Mouse (Mus musculus) mesoderm, embryonic 11.5 days (tissue): ENCODE results near the gene Arhgef28.

Experiments
- DNase-seq: peaks from one replicate; pipeline ENCODE4 v3.0.0-alpha.2; 2012; ENCODE audit warnings: low read depth, low spot score

Gene Arhgef28

DNA sequence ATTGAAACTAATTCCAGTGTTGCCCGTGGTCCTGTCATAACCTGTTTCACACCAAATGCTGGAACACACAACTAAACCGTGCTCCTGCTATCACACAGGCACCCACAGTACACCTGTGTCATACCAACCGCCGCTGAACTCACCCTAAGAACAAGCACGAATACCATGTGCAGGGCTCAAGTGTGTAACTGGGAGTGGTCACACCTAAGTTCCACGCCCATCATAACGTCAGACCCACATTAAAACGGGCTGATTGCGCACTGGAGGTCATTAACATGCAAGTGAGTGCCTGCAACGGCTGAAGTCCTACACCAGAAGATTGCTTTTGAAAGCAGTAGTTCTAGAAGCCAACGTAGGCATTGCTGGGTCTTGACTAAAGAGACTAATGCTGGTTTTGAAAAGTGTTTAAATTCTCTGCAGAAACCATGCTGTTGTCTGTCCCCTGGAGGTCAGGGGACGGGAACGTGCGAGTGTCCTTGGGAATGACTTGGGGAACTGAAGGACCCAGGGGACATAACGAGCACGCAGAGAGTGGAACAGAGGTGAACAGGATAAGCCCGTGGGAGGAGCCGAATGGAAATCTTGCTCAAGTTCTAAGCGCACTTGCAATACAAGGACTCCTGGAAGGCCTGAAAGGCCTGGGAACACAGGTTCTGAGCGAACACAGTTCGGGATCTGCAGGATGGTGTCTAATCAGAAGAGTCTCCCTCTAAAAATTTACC is 22.9 kb downstream of the Arhgef28 start:
- DNase-seq, result no peak

DNA sequence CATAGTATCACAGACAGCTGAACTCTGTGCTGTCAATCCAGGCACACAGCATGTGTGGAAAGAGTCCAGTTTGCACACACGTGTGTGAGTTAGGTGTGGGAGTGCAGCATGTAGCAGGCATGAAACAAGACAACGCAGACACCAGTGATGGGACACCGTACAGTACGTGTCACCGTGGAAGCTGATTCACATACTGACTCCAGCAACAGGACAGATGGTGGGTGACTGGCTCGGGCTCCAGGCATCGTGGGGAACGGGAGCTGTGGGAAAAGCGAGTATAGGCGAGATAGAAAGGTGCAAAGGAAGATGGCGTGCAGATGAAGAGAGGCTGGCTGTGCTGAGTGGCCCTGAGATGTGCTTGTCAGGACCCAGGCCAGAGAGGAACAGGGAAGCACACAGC is 23.9 kb downstream of the Arhgef28 start:
- DNase-seq, result no peak

DNA sequence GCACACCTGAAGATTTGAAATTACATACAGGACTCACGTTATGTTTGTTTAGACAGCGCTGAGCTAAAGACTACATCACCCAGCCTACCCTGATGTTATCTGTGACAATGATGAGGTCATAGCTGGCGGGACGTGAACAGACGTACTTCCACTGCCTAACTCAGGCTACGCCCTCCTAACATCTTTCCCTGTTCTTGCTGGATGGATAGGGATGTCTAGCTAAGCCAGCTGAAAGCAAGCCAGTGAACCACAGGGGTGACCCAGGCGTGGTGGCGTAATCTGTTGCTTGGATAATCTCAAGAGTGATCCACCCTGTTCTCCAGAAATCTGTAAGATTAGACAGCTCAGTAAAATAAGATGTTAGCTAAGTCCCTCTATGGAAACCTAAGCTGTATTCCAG is 25.6 kb downstream of the Arhgef28 start:
- no peak for DNase-seq

DNA sequence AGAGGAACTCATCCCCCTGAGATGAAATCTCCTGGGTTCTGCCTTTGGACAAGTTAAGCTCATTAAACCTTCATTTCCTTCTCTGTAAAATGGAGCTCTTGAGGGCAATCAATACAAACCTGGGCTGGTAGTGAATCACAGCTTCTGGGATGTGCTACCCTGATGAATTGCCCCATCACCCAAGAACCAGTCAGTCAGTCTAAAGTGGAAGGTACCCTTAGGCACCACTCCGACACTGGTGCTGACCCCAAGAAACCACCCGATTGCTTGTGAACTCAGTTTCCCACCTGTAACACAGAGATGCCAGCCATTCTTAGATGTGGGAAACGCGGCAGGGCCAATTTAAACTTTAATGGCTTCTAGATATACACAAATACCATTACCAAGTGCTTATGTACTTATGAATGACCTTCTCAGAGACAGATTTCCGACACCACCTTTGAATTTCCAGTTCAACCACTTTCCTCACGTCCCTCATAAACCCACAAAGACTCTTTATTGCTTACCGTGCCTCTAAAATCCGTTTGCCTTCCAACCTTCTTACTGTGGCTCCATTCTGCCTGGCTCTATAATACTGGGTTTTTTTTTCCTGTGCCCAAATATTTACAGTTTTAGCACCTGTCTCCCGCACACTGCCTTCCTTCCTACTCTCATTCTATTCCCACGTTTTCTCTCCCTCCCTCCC is 30.8 kb downstream of the Arhgef28 start:
- no peak for DNase-seq

DNA sequence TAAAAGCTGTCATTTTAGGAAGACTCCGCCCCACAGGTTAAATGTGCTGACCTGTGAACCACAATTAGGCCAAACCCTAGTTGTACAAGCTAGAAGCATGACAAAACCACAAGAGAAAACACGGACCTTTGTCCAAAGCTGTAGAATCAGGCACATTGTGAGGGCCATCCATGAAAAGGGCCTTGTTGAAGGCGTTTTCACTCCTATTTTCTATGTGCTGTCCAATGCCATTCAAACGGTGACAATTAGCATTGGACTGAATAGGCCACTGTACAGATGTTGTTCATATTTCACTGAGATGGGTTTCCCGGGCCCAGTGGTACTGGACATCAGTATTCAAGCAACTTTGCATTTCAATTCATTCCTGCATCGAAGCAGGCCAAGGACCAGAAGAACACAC is 33.2 kb downstream of the Arhgef28 start:
- no peak for DNase-seq

DNA sequence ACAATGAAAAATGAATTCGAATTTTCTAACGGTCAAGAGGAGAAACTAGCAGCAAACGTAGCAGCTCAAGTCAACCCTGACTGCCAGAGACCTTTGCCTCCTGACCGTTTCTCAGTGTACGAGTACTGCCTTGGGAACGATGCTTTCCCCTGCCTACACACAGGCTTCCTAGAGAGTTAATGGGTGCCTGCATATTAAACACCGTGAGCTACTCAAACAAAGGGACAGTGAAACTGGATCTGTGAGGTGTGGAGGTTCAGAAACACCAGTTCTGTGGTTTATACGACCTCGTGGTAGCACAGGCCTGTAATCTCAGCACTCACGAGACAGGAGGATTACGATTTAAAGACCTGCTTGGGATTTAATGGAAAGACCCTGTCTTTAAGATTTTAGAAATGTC is 33.9 kb downstream of the Arhgef28 start:
- no peak for DNase-seq

DNA sequence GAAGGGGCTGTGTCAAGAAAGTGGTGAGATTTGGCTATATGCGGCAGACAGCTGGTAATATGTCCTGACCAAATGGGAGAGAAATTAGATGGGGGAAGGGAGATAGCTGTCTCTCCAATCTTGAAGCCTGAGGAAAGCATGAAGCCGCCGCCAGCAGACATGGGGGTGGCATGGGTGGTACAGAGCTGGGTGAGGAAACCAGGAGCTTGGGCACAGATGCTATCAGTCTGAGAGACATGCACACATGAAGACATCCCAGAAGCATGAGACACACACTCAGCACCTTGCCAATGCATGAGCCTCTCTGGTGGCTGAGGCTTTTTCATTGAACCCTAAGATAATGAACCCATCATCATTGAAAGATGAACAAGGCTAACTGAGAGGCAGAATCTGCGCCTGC is 34.5 kb downstream of the Arhgef28 start:
- DNase-seq, result no peak

DNA sequence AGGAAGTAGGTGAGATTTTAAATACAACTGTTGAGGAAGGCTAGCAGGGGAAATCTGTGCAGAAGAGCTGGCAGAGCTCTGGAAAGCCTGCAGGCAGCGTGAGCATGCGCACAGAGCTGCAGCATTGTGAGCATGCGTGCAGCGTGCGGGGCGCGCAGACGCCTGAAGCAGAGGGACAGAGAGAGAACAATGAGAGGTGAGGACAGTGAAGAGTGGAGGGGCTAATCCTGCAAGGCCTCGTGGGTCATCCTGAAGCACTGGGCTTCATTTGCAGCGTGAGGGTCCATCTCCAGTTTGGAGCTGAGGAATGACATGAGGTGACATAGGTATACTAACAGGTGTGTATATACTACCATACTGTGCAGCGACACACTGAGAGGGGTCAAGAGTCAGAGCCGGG is 35.0 kb downstream of the Arhgef28 start:
- no peak for DNase-seq

DNA sequence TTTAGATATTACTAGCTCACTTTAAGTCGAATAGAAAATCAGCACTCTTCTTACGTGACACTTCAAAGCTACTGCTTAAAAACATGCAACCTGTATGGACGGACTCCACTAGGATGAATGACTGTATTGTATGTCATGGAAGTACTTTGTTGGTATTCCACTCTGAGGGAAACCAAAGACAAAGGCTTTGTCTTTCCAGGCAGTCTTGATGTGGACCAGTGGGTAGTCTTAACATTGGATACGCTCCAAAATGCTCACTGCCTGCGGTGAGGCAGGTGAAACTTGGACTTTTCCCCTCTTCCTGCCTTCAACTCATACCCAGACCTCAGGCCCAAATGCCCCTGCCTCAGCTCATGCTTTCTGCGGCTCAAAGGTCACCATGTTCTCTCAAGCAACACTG is 41.4 kb downstream of the Arhgef28 start:
- no peak for DNase-seq

DNA sequence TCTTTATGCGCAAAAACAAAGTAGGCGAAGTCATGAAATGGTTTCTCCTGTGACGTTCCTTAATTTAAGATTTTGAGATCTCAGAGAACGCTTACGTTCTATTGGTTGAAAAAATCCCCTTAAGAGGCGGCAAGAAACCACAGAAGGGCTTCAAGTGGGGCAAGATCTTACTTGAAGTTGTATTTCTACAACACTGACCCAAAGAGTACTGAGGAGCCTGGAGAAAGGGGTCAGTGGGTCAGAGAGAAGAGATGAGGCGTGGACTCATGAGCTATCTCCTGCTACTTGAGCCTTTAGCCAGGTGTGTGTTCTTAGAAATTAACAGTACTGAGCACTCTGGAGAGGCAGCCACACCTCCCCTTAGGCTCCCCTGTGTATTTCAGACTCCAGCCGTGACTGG is 44.7 kb downstream of the Arhgef28 start:
- DNase-seq, result no peak

DNA sequence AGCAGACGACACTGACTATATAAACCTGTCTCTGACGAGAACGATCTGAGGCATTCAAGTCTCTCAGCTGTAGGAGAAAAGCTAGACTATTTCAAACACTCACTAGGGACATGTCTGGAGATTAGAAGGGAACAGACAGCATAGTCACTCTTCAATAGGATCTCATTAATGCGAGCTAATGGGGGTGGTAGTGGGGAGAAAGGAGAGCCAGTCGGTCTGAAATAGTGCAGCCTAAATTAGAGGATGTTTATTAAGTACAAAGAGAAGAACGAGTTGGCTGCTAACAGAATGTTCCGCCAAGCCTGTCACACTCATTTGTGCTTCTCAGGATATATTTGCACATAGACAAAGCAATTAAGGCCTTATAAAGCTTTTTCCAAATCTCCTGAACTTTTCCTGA is 49.6 kb downstream of the Arhgef28 start:
- DNase-seq, result no peak

DNA sequence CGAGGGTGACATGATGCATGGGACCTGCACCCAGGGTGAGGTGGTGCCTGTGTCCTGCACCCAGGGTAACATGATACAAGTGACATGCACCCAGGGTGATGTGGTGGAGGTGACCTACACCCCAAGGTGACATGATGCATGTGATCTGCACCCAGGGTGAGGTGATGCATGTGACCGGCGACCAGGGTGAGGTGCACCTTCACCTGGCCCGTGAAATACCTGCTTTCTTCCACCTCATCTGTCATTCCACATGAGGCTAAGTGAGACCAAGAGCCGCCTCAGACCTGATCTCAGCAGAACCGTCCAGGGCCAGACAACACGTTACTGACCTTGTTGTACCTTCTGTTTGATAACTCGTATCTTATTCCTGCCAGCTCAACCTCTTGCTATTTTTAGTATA is 53.5 kb downstream of the Arhgef28 start:
- no peak for DNase-seq

DNA sequence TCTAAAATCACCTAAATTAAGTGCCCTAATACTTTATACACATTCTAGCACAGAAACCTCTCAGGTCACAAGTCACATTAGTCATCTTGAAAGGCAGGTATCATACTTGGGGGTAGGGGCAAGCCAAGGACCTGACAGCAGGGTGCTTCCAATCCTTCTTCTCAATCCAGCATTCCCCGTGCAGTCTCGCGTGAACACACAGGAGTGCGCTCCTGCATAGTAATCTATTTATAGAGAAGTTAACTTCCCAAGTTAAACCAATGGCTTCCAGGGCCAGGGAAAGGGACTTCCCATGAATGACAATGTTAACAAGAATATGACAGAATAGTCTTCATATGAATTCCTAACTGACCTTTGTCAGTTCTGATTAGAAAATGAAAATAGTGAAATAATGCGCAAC is 58.7 kb downstream of the Arhgef28 start:
- DNase-seq, result no peak

DNA sequence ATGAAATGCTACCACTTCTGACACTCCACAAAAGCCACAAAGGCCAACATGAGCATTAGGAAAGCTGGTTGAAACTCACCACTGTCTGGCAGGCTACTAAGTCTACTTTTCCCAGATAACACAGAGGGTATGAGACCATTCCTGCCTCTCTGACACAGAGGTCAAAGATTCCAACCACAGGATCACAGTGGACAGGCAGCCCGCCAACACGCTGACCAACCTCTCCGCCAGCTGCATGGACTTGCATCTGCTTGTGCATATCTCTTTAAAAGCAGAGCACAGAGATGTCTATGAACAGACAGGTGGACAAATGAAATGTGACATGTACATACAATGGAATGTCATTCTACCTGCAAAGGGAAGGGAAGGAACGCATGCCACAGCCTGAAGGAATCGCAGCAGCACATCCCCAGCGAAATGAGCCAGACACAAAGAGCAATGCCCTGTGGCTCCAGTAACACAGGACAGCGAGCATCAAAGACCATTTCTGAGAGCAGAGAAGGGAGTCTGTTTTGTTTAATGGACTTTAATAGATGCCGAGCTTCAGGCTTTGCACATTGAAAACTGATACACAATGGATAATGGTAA is 59.6 kb downstream of the Arhgef28 start:
- no peak for DNase-seq

DNA sequence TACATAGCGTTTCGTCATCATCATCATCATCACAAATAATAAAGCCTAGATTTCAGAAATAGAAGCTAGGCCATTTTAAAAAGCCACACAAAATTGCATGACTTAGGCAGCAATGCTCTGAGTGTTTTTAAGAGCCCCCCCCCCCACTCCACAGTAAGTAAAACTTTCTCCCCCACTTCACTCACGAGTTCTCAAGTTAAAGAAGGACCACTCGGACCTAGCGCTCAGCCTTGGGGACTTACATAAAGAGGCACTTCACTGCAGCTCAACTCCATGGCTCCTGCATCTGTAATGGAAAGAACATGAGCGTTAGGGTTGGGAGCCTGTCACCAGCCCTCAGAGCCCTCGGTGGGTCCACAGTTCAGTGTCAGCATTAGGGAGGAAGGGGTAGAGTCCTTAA is 60.9 kb downstream of the Arhgef28 start:
- no peak for DNase-seq

DNA sequence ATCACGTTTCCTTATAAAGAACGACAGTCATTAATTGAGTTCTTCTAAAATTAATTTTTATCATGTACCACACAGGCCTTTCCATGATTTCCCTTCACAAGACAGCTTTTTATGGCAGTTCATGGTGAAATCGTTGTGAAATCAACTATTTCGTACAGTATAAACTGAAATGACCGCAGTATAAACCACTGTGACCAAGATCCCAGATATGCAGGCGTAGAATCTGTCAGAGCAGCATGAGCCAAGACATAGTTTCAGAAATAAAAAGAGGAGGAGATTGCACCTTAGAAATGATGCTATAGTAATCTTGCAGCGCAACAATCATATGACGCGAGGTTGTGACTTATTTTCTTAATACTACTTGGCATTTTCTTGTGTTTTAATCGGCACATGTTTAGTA is 63.2 kb downstream of the Arhgef28 start:
- DNase-seq, result no peak

DNA sequence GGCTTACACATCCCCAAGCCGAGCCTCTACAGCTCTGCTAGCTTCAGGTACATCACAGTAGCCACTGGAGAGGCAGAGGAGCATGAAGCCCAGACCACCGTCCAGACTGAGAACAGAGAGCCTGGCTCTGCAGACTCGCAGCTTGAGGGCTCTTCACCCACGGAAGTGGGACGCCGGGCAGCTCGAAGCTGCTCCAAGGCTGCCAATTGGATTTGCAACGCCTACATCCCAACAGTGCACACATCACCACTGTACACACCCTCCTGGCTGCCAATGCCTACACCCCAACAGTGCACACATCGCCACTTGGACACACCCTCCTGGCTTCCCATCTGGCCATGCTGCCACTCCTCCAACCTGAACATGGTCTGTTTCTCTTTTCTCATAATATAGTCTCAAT is 65.6 kb downstream of the Arhgef28 start:
- DNase-seq, result no peak

DNA sequence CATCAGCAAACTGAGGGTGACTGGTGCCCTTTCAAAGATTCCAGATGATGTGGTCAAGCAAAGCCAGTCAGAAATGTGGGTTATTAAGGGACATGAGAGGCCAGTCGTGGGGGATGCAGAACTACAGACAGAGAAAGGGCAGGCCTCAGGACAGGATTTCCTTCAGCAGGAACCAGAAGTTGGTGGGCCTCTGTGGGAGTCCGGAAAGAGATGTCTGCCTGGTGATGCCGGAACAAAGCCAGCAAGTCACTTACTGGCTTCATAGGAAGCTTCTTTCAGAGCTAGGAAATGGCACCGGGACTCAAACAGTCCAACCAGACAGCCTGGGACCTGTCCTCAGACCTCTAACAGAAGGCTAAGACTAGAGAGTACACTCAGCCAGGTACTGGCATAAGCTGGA is 67.5 kb downstream of the Arhgef28 start:
- no peak for DNase-seq

DNA sequence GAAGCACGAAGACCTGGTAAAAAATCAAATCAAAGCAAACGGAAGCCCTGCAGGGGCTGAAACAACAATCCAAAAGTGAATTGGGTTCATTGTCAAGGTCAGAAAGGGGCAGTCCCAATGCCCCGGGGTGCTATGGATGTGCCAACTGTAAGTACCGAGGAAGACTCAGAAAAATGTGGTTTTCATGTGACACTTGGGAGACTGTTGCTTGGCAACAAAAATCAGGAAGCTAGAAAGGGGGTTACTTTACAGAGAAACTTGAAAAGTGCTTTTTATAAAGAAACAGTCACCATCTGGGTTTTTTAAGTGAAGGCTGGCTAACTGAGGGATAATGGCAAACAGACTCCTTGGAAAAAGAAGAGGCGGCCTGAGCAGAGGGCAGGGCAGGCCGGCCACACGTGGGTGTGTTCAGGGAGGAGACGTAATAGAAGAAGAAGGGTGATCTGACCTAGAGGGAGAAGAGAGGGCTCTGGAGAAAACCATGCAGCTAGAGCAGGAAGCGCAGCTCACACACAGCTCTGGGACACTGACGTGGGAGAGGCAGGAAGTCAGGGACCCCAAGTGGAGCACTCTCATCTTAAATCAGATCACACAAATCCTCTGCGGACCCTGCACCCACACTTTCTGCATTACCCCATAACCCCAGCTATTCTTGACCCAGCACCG is 70.2 kb downstream of the Arhgef28 start:
- peak; percentile 34 for DNase-seq

DNA sequence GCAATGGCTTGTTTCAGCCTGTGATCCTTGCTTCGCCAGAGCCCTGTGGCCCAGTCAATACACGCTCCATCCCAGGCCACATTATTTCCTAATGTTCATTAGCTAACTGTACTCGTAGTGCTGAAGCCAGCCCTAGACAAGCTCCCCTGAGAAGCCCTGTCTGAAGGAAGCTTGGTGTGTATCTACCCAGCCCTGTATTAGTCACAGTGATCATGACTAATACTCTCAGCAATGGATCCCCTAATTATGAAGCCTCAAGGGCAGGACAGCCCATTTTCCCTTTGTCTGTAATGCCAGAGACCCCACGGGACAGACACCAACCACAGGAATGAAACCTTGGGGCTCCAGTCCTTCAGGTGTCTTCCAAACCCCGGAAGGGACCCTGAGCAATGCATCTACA is 73.3 kb downstream of the Arhgef28 start:
- no peak for DNase-seq

DNA sequence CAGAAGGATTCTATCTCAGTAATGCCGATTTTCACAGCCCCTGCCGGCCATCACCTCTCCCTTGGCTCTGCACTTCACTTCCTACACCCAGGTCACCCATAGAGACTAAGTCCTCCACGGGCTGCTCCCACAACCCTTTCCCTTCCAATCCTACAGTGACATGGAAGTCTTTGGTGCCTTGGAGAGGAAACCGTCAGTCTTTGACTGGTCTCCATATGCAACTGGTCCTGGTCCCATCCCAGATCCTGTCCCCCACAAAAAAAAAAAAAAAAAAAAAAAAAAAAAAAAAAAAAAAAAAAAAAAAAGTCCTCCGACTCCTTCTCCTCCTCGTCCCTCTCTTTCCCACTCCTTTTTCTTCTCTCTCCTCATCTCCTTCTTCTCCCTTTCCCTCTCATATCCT is 74.0 kb downstream of the Arhgef28 start:
- DNase-seq, result no peak

DNA sequence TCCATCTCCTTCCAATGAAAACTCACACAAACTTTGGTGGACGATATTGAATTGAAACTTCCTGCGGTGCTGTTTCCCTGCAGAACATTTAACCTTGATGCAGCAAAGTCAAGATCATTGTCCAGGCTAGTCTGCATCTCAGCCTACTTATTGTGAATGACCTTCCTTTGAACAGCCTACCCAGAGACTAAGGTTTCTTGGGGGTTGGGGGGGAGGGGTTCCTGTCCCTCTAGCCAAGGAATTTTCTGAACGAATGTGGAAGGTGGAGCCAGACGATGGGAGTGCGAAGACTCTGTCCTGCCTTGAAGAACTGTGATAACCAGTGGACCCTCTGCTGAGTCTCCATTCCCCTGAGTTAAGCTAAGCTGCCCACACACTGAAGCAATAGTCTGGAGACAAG is 80.6 kb downstream of the Arhgef28 start:
- DNase-seq, result no peak
